Mouse (Mus musculus) frontal cortex, adult (tissue): ENCODE measurements around the gene Gadl1.
"Not testable (repeated sequence)": the region's sequence is repeated elsewhere in the genome, so short reads cannot be mapped to it uniquely, and the experiment has no call there.

Experiments
- ATAC-seq: cut with Nextera tagmentation; 2 replicates; pipeline ENCODE4 v1.9.2; 2017; ENCODE audit warnings: mild to moderate bottlenecking, moderate library complexity, mixed read lengths; ENCODE audit not compliant: low TSS enrichment

The Gadl1 gene

GRCm38 (mm10) chr9:116018586-116018985 lies 109.3 kb downstream of the Gadl1 start:
- ATAC-seq, result no peak

GRCm38 (mm10) chr9:116025371-116025770 lies 116.1 kb downstream of the Gadl1 start:
- ATAC-seq, result no peak

DNA sequence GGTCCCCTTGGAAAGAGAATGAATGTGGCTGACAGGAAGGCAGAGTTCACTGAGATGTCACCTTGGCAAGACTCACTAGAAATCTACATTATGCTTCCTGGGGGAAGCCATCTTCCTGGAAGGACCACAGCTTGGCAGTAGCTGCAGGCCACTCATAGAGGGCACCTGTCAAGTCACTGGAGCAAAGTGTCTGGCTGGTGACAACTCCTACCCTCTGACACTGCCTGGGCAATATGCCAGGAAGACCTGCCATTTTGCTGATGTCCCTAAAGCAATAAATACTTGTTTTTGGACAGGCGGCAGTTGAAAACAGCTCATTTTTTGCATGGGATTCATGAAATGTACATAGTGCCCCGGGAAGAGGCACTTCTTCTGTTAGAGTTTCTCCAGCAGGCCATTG lies 119.8 kb downstream of the Gadl1 start:
- ATAC-seq, result no peak

DNA sequence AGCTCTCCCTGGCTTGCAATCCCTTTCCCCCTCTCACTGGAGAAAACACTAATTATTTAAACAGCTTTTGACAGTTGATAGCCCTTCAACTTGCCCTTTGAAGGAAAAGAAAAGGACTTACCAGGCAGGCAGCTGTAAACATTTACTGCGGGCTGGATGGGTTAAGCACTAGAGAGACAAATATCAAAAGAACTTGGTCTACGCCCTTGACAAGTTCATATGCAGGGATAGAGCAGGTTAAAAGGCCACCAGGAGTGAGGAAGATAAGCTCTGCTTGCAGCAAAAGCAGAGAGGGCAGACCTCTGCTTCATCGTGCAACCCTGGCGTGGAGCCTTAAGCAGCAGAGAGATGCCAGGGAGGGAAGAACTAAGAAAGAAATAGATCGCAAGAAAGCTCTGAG lies 123.5 kb downstream of the Gadl1 start:
- no peak for ATAC-seq

DNA sequence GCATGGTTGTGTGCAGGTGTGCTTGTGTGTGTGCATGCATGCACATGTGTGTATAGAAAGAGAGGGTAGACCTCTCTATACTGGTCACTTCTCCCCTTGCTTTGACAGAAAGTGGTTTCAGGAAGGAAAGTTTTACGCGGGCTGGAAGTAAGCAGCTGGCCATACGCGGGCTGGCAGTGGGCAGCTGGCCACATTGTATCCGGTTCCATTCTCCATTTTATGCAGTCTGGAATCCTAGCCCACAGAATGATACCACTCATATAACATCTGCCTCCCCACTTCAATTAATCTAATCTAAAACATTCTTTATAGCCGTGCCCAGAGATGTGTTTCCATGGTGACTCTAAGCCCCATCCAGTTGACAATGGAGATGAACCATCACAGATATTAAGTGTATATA lies 129.0 kb downstream of the Gadl1 start:
- no peak for ATAC-seq

- no peak for ATAC-seq
These were observed 130.7 kb downstream of the Gadl1 start for GRCm38 (mm10) chr9:116039981-116040380.

- ATAC-seq, result not testable (repeated sequence)
These were observed 131.6 kb downstream of the Gadl1 start for GRCm38 (mm10) chr9:116040852-116041251.

DNA sequence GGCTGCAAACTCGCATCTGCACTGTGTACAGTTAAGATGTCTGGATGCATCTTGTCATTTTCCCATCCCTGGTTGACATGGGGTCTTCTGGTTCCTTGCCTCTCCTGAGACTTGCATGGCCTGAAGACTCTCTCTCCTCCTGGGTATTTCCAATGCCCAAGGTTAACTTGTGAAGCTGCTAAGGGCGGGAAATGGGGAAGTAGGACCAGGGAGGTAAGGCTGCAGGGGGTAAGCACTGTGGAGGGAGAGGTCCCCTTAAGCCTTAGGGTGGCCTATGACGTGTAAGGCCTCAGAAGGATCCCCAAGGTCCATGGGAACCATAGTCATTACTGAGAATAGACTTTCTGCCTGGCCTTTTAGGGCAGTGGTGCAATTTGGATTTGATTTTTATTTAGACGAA lies 132.1 kb downstream of the Gadl1 start:
- no peak for ATAC-seq

DNA sequence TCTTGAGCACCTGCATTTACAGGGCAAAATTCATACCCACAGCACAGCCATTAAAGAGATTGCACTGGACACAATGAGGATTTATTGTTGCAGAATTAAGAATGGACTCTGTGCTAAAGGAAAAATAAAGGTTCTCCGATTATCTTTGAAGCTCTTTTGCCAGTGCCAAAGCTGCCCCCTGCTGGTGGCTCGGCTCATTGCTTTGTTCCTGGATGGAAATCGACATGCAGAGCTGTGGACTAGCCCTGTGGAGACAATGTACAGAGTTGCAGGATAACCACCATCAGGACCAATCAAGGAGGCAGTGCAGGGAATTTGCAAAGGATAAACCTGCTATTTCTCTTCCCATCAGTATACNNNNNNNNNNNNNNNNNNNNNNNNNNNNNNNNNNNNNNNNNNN lies 132.5 kb downstream of the Gadl1 start:
- peak; percentile 89 for ATAC-seq

GRCm38 (mm10) chr9:116049985-116050384 lies 140.7 kb downstream of the Gadl1 start:
- no peak for ATAC-seq

DNA sequence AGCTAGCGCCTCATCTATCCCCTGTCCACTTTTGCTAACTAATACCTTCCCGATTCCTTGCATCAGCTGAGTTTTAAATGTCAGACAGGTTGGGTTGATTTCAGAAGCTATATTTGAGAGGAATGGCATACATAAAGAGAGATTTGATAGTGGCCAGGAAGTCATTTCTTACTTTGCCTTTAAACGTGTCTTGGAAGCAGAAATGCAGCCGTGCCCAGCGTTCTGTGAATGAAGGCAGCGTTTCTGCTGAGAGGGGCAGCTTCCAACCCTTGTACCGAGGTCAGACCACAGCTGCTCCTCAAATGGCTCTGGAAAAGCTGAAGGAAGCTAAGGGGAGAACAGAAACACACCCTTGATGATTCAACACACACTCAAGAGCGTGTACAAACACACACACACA lies 144.7 kb downstream of the Gadl1 start:
- no peak for ATAC-seq

DNA sequence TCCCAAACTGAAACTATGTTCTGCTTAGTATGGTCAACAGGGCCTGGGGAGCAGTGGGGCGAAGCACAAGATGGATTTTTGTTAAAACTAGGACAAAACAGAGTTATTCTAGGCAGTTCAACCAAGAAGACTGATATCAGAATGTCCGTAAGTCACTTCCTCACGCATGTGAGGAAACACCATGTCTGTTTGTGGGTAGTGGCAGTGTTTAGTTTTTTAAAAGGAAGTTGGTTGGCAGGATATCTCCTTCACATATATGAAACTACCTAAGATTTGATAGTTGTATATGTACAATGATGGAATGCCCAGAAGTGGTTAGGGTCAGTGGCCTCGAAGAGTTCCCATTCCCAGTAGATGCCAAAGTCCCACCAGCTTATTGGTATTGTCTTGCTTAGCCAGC lies 149.2 kb downstream of the Gadl1 start:
- ATAC-seq, result no peak

- ATAC-seq, result peak; percentile 70
These were observed 149.9 kb downstream of the Gadl1 start for GRCm38 (mm10) chr9:116059156-116059555.

GRCm38 (mm10) chr9:116060691-116061090 lies 151.4 kb downstream of the Gadl1 start:
- 0 out of 2 replicates have a peak, but pooled peaks have one; percentile 44 for ATAC-seq

DNA sequence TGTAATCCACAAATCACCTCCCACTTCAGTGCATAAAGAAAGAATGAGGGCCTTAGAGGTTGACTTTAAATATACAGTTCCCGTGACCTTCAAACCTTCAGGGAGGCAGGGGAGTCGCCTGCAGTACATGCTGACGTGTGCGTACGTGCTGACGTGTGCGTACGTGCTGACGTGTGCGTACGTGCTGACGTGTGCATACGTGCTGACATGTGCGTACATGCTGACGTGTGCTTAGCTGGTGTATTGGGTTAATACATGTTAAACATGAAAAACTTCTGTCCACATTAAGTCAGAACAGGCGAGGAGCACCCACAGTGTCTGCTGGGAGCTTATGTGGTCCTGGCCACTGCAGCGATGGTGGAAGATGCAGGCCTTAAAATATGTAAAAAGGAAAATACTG lies 155.5 kb downstream of the Gadl1 start:
- ATAC-seq, result no peak

- ATAC-seq, result not testable (repeated sequence)
These were observed 162.3 kb downstream of the Gadl1 start for GRCm38 (mm10) chr9:116071561-116071960.

- ATAC-seq, result no peak
These were observed 166.9 kb downstream of the Gadl1 start for GRCm38 (mm10) chr9:116076163-116076562.

GRCm38 (mm10) chr9:116076946-116077345 lies 167.7 kb downstream of the Gadl1 start:
- ATAC-seq, result no peak

DNA sequence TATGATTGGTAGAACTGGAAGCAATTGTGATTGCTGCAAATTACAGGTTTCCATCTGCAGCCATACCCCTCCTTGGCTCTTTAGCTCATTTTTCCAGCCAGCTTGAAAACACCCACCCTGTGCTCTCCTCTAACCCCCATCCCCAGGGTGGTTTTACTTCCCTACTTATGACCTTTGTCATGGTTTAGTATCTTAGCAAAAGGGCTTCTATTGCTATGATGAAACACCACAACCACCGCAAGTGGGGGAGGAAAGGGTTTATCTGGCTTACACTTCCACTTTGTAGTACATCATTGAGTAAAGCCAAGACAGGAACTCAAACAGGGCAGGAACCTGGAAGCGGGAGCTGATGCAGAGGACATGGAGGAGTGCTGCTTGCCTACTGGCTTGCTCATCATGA lies 168.2 kb downstream of the Gadl1 start:
- no peak for ATAC-seq

DNA sequence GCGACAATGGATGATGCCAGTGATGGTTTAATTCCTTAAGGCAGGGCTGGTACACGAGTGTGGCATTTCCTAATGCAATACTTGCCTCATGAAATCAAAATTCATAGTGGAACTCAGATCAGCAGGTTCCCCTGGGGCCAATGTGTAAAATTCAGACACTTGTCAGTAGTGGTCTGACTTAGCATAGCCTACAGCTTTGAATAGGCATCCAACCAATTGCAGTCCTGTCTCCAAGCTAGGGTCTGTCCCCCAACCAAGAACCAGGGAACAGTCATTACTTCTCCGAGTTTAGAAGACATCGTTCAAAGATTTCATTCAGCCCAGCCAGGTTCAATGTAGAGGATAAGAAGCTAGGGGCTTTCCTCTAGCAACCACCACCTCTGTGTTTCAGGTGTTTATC lies 172.5 kb downstream of the Gadl1 start:
- ATAC-seq, result no peak

DNA sequence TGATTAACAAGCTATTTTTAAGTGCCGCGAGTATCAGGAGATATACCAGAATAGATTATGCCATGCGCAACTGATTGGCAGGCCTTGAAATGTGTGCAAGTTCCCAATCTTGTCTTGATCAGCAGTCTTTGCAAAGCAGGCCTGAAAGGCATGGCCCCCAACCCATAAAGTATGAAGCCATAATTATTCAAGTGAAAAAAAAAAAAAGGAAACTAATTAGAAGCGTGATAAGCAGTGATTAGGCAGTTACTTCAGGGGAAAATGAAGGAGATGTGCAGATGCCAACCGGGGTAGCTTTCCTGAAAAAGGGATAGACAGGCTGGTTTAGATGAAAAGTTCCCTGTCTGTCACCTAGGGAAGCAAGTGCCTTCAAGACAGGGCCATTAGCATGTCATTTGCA lies 174.0 kb downstream of the Gadl1 start:
- ATAC-seq, result no peak

DNA sequence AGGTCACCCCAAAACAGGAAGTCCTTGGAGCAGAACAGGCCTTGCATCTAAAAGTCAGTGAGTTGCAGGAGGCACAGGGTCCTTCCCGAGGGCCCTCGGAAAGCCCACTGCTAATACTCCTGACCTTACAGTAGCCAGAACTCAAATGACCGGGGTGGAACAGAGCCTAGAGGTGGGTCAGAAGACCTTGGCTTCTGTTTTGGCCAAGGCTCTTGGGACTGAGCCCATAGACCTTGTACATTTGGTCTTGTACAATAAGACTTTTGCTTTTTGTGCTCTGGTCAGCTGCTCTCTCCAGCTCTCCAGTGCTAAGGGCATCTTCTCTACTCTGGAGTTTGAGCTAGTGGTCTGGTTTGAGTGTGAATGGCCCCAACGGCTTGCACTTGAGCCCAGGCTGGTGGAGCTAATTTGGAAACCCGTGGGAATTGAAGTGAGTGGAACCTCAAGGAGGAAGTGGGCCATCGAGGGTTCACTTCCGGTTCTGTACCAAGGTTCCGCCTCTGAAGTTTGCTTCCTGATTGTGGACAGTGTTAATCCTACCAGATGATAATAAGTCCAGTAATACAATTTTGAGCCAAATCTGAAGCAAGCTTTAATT lies 174.6 kb downstream of the Gadl1 start:
- no peak for ATAC-seq

- no peak for ATAC-seq
These were observed 175.2 kb downstream of the Gadl1 start for GRCm38 (mm10) chr9:116084324-116084931.

GRCm38 (mm10) chr9:116085999-116086398 lies 176.7 kb downstream of the Gadl1 start:
- ATAC-seq, result peak; percentile 93
